Mouse (Mus musculus) testis, postnatal 10 days (tissue): ENCODE data around the gene Trak1.

Source experiments
- DNase-seq: peaks from one replicate; pipeline ENCODE4 v3.0.0; 2021; ENCODE audit warnings: low spot score

The Trak1 gene

DNA sequence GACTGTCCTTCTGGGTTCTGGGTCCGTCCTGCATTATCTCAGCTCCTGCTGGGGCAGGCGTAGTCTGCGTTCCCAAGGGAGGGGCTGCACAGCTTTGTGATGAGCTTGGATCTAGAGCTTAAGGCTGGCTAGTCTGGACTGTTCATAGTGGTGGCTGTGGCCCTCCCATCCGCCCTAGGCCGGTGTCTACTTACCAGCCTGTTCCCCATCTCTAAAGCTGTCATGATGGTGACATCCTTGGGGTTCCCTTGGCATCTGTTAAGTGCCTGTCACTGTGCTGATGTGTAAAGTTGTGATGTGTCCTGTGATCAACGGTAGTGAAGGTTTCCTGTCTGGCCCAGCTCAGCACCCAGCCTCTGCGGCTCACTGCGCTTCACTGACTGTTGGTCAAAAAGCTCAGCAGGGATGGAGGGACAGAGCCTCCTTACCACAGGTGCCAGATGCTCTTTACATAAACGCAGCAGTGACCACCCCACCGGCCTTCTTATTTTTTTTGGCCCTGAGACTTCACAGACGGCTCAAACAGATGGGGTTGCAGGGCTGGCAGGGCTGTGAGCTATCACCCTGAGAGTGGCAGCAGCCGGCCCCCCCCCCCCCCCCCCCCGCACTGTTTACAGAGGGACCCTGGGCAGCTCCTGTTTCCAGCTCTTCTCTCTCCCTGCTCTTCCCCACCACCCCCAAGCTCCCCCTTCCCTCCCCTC is 74.8 kb downstream of the Trak1 start:
- DNase-seq: no peak

DNA sequence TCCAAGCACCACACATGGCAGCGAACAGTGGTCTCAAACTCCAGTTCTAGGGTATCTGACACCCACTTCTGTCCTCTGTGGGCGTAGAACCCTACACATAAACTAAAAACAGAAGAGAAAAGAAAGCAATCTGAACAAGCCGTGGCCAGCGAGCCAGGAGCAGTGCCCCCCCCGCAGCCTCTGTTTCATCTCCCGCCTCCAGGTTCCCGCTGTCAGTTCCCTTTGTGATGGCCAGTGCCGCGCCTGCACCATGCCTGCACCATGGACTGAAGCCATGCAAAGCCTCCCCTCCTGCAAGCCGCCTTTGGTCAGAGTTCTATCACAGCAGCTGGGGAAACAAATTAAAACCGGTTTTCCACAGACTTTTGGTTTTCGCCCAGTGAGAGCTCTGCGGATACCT is 75.8 kb downstream of the Trak1 start:
- DNase-seq: no peak

DNA sequence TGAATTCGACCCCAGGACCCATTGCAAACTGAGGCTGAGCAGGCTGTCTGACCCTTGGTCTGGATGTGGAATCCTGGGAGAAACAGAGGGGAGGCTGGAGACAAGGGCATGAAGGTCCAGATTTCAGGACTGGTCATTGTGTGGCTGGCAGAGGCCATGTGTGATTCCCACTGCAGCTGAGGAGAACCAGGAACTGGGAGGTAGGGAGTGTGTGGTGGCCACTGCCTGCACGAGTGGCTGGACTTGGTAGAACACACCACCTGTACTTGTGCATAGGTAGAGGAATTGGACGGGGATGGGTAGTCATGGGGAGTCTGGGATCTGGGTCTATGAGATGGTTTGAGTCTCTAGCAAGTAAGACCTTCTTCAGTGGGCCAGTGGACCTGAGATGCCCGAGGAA is 76.2 kb downstream of the Trak1 start:
- no peak for DNase-seq

DNA sequence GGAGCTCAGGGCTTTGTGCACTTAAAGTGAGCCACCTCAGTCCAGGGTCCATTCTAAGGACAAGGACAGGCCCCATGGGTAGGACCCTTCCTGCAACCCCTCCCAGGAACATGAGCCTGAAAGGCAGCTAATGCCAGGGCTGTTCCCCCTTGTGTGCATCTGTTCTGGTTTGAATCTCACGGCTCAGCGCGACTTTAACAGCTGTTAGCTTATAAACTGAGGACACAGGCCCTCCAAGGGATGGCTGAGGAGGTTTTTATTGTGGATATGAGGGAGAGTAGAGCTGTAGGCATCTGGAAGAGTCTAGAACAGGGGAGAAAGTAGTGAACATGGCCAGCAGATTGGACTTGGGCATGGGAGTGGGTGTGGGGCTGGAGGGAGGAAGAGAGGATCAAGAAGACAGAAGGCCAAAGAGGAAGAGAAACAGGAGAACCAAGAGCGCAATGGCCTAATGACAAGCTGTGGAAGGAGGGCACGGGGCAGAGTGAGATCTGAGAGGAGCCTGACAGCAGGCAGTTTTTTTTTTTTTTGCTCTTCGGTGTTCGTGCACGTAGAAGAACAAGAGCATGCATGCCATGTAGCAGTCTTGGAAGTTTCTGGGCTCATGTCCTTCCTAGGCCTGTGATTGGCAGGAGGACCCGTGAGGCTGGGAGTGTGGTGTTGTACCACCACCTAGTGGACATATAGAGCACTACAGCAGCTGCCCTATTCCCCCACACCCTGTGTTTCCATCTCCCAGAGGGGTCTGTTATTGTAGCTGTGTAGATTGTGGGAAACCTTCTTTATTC is 77.0 kb downstream of the Trak1 start:
- no peak for DNase-seq

DNA sequence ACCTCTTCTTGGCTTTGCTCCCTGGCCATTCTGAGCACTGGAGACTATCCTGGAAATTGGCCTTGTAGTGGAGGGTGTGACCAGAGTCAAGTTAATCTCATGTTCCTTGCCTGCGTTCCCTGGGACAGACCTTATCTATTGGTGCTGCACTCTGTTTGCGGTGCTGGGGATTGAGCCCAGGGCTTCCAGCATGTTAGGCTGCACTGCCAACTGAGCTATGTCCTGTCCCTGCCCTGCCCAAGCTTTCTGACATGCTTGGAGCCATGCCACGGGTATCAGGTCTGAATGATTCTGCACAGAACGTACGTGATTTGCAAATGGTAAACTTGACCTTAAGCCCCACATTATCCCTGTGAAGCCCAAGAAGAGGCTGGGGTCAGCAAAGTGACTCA is 77.6 kb downstream of the Trak1 start:
- no peak for DNase-seq

DNA sequence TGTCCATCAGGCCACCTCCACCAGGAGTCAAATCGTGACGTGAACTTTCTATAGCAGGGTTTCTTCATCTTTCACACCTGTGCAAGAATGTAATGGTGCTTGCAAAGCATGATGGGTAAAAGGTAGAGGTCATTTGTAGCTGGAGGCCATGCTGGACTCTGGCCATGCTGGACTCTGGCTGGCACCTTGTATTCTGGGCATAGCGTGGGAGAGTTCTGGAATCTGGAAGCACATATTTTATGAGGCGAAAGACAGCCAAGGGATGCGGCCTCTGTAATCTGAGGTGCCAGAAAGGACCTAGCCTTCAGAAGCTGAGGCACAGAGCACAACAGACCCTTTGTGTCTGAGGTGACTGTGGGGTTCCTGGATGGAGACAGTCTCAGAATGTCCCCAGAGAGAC is 78.8 kb downstream of the Trak1 start:
- no peak for DNase-seq

DNA sequence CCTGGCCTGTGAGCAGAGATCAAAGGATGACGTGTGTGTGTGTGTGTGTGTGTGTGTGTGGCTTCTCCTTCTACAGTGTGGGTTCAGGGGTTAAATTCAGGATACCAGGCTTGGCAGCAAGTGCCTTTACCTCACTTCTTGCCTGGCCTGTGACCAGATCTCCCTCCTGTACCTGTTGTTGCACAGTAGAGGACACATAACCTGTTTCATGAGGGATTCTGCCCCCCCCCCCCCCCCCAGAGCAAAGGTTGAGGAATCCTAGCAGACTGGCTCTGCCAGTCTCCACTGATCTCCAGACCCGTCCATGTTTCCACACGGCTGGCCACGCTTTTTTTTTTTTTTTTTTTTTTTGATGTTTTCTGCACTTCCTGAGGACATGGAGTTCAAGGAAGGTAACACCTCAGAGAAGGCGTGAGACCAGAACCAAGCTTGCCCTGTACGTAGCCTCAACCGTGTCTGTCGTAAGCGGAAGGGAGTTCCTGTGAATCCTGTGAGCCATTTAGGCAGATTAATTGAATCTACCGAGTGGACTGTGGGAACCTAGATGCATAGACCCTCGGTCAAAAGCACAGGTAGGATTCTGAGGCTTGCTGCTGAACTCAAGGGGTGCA is 83.1 kb downstream of the Trak1 start:
- DNase-seq: no peak

DNA sequence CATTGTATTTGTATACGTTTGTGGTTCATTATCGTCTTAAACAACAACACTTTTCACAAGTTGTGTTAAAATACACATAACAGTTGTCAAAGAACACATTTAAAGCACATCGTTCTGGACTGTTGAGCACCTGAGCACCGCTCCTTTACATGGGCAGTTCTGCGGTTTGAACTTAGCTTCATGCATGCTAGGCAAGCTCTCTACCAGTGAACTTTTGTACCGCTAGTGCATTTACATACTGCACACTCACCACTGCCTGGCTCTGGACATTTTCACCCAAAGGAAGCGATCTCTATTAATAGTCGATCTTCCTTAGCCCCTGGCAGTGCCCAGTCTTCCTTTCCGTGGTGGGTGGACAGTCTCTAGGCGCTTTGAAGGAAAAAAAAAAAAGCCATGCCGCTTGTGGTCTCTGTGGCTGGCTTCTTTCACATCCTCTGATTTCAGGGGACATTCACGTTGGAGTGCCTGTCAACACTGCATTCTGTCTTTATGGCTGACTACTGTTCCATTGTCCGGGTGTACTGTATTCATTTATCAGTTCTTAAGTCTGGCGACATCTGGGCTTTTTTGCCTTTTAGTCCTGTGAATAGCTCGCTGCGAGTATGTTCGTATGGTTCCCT is 84.5 kb downstream of the Trak1 start:
- DNase-seq: no peak

DNA sequence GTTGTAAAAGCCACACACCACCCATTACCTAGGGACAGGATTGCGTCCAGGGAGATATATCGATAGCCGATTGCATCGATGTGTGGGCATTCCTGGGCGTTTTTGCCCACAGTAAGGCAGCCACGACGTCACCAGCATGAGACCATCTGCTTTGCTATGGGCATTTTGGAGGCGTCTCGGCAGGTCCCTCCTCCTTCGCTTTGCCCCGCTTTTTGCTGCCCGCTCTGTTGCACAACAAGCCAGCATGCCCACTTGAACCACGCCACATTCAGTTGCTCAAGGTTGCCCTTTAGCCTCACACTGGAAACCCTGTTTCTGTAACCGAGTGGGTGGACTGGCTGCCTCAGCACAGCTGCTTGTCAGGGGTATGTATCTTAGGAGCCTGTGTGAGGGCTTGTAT is 85.3 kb downstream of the Trak1 start:
- no peak for DNase-seq

DNA sequence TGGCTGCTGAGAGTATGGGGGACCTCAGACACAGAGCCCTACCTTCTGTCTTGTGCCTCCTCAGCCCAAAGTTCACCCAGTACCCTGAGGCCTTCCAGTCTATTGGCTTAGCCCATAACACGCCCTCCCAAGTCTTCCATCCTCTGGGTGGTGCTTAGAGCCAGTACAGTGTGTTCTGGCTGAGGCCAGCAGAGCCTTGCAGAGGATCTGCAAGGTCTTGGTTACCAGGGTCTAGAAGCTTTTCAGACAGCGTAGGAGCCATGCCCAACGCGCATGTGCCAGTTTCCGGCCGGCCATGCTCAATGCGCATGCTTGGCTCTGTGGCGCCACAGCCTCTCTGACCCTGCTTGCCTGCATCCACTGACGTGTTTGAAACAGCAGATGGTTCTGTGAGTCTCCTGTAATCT is 85.9 kb downstream of the Trak1 start:
- peak; percentile 79 for DNase-seq

DNA sequence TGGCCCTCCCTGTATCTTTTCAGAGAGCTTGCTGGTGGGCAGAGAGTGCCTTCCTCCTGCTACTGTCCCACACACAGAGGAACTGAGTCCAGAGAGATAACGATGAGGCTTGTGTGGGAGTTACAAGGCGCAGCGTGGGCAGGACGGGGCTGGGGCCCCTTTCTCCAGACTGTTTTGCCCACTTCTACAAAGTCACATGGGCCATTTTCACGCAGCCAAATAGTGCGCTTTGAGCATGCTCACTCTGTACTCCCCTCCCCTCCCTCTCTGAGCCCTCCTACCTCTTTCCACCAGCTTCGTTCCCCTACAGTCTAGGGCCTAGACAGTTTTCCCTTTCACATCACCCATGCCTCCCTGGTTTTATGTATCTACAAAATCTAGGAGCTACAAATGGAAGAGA is 87.3 kb downstream of the Trak1 start:
- DNase-seq: no peak

DNA sequence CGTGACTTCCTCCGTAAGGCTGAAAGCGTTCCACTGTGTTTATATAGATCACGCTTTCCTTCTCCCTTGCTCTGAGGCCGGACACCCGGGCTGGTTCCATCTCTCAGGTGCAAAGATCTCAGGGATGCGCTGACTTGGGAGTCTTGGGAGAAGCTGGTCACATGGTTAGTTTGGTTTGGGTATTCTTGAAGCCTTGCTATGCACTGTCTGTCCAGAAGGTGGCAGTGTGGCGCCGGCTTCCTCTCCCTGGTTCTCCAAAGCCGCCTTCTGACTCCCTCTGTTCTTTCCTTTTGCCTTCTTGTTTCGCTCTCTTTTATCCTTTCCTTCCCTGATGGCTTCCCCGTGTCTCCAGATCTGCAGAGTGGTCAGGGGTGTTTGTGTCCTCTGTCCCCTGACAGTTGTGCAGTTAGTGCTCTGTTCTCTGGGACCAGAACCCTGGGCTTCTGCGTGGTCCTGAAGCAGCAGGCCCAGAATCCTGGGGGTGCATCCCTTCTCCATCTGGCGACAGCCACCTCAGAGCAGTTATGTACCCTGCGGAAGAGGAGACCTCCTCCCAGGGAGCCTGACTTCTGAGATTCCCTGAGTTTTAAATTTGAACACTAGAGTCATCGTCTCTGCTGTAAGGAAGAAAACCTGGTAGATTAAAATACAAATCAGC is 87.9 kb downstream of the Trak1 start:
- peak; percentile 91 for DNase-seq

DNA sequence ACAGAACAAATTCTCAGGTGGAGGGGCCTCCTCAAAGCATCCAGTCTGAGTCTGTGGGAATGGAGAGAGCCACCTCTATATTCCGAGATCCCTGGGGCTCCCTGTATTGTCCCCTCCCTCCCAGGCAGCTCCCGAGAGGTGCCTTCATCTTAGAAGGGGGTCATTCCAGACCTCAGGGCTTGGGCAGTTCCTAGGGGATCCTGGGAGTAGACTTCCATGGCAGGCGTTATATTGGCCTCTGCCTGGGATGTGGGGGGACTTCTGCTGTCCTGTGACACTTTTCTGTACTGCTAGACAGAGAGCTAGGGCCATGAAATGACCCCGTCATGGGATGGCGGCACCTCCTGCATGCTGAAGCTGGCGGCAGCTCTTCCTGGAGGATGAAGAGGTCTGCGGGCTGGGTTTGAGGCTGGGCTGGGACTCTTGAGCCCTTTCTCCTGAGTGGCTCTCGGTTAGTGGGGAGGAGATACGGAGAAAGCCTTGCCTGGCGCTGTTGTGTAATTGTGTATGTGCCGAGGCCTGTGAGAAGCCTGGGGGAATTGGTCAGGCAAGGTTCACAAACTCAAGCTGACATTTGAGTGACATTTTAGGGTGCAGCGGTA is 88.5 kb downstream of the Trak1 start:
- DNase-seq: no peak

DNA sequence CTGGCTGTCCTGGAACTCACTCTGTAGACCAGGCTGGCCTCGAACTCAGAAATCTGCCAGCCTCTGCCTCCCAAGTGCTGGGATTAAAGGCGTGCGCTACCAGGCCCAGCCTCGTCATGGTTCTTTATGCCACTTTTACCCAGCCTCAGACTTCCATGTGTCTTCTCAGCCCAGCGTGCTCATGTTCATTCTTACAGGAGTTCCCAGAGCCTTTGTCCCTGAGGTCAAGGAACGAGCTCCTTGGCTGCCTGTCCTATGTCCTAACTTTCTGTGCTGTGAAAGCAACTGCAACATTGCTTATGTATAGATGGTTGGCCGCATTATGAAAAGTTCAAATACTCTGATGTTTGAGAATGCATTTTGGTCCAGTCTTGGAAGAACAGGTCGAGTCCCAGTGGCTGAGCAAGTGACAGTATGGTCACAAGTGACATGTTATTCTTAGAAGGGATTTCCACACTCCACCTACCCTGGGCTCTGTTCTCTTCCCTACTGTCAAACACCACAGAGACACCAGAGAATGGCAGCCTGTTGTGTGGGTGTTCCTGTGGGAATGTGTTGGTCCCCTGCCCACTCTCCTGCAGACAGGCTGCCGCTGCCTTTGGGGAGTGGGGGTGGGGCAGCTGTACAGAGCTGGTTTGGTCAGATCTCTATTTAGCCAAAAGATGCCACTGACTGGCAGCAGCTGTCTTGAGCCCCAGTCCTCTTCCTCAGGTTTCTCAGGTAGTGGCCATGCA is 90.4 kb downstream of the Trak1 start:
- peak; percentile 73 for DNase-seq

DNA sequence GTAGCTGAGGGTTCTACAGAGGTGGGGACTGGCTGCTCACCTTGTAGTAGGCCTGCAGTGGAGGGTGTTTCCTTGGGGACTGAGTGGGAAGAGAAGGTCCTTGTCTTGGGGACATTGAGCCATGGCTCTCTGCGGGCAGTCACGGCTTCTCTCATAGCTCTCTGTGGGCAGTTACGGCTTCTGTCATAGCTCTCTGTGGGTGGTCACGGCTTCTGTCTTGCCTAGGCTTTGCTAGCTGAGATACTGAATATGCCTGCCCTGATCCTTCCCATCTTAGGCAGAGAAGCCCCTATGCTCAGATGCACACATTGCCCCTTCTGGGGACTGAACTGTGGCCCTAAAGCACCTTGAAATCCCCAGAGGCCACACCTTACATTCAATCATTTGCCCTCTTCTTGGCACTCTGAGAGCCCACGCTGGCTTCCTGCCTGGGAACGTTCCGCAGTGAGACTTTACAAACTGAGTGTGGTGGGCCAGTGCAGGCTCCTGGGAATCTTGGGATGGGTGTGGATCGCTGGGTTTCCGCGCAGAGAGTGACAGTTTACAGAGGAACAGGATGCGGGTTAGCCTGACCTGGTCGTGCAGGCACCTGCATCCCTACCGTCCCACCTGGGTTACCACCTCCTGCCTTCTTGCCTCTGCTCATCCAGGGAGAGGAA is 91.1 kb downstream of the Trak1 start:
- no peak for DNase-seq

DNA sequence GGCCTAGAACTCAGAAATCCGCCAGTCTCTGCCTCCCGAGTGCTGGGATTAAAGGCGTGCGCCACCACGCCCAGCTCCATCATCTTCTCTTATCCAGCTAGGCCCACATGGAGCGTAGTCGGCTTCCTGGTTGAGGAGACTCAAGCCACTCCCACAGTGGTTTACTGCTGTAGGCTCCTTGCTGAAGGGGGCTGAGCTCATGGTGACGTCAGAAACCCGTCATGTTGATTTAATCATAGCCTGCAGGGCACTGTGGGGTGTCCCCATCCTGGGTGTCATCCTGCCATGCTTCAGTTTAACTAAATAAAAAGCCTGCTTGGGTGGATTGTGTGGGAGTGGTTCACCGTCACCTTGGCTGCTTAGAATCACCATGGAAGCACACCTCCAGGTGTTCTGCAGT is 92.0 kb downstream of the Trak1 start:
- DNase-seq: no peak

DNA sequence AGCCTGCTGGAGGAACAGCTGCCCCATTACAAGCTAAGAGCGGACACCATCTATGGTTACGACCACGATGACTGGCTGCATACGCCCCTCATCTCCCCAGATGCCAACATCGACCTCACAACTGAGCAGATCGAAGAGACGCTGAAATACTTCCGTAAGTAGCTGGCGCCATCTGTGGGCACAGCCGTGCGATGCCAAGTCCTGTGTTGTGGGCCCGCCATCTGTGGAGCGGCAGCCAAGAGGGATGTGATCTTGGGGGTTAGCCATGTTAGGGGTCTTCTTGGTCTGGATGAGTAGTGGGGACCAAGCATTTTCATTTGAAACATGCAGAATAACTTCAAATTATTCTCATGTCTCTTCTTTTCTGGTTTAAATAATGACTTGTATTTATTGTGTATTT is 94.6 kb downstream of the Trak1 start:
- no peak for DNase-seq

DNA sequence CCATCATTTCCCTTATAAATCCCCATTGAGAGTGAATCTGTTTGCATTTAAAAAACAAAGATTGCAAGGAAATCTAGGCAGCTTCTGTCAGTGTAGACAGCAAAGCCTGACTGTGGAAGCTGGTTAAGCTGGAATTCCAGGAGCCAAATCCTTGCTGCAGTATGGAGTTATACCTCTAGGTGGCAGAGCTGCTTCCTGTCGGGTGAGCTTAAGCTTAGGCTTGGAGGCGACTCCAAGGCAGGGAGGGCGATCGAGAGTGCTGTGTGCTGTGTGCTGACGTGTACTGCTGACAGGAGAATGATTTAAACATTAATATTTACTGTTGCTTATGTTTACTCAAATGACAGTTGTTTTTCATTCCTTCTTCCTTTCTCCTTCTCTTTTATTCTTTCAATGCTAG is 95.1 kb downstream of the Trak1 start:
- DNase-seq: peak; percentile 80

DNA sequence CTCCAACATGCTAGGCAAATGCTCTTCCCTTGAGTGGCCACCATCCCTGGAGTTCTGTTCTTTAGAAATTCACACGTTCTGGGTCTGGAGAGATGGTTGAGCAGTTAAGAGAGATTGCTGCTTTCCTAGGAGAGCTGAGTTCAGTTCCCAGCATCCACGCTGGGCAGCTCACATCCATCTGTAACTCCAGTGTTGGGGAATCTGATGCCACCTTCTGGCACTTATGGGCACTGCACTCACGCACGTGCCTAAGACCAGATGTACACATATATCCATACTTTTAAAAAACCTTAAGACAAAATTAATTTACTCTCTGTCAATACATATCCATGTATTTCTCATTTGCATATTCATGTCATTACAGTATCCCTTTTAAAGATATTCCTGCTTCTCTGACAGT is 95.8 kb downstream of the Trak1 start:
- DNase-seq: no peak

DNA sequence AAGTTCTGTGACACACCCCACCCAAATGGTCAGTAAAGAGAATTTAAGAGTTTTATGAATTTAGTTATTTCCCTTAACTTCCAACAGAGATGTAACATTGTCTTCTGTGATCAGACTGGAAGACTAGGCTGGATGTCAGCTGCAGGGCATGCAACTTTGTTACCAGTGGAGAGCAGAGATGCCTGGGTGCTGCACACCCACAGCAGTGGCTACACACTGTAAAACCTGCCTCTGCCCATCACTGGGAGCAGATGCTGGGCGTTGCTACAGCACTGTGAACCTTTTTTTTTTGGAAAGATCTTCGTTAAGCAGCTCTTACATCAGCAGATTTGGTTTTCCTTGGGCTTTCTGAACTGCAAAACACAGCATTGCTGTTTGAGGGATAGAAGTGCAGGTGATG is 97.6 kb downstream of the Trak1 start:
- DNase-seq: no peak

DNA sequence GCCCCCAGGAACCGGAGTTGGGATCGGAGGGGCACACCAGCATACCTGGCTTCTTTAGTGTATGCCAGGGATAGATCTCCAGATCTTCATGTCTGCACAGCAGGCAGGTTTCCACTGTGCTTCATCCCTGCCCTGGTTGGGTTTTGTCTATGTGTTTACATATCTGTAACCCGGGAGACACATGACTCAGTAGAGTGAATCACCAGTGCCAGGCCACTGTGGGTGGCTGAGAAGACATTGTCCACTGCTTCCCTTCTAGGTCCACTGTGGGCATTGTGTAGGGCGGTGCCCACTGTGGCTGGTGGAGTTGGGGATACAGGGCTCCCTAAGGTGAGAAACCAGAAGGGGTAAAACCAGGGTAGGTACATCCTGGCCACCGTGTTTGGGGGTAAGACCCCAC is 98.5 kb downstream of the Trak1 start:
- DNase-seq: no peak
